Comparison of ENCODE assay signal across 7 mouse cellular contexts in the genomic region with DNA sequence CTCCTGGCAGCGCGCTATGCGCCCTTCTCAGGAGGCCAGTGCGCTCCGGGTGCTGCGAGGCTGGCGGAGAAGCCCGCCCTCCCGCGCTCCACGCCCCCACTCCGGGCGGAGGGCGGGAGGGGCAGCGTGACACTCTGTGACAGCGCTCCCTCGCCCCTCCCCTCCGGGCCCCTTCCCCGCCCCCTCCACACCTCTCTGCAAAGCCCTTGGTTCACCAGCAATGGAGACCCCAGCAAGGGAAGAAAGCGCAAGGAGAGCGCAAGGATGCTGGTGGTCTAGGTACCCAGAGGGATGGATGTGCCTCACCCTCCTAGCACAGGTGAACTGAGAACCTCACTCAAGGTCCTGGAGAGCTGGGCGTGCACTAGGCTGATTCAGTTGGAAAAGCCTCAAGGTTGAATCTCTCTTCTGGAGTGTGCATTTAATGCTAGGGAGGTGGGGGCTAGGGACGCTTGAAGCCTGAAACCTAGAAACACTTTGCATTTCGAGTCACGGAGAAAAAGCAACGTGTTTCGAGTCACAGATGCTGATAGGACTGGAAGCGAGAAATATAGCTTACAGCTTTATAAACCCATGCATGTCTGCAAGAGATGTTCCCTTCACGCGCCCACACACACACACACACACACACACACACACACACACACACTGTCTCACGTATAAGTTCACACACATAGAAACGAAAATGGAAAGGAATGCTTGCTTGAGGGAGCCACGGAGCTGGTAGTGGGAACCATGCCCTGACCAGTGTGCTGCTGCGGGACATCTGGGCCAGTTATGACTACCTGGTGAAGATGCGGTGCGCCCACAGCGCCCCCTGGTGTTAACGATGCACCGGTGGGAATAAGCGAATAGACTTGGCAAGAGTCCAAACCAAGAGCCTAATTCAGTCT. TPM values are rescaled to one million over a fixed set of nuclear protein-coding genes. Genes with fewer than 3 reads are reported as not detected.
DNase-seq lines count a peak whose midpoint lies in the region; ATAC-seq and TF ChIP-seq lines count a peak whose summit lies in the region.

A gene (minus strand): TSS at position 106 of the 893 bp plus-strand sequence.

- peak; percentile 56 for DNase-seq in adrenal gland, adult 8-10 months
- DNase-seq in embryo, embryonic 11 days = peak; percentile 80
- peak; percentile 77 for DNase-seq in left cerebral cortex, postnatal 4 days
- DNase-seq in spleen, adult 18-20 months = peak; percentile 62 to 80

- peak within 1 kb of the TSS; percentile 68 for H3K4me2 ChIP-seq in intestine, postnatal 0 days (replicated peaks; ENCODE audit: low read depth)
- peak within 1 kb of the TSS; percentile 83 for H3K4me2 ChIP-seq in midbrain, embryonic 12.5 days (replicated peaks)

- peak within 1 kb of the TSS; percentile 36 for H3K4me3 ChIP-seq in intestine, postnatal 0 days (ENCODE audit: low read depth, low read length)
- H3K4me3 ChIP-seq in midbrain, embryonic 12.5 days = peak within 1 kb of the TSS; percentile 51

- peak; percentile 96 for TF ChIP-seq CTCF in intestine, postnatal 0 days (IDR thresholded peaks at IDR 0.05; ENCODE audit: low read depth)

- 4% methylated on average over 36 of the region's 40 CpGs for WGBS in intestine, postnatal 0 days
- 3% methylated on average over 40 of the region's 40 CpGs for WGBS in midbrain, embryonic 12.5 days

- H3K36me3 ChIP-seq in intestine, postnatal 0 days (ENCODE audit: control insufficient read depth, insufficient read depth) = no peaks in the 10 kb centered on the region
- no peaks in the 10 kb centered on the region for H3K36me3 ChIP-seq in midbrain, embryonic 12.5 days

- peak; percentile 69 for ATAC-seq in granulocyte monocyte progenitor cell, adult 5-6 weeks (replicated peaks; ENCODE audit: poor library complexity, severe bottlenecking)
- peak; percentile 60 for ATAC-seq in intestine, postnatal 0 days
- peak; percentile 58 for ATAC-seq in midbrain, embryonic 12.5 days (ENCODE audit: low FRiP score, low read depth)

- intact Hi-C loops in left cerebral cortex, postnatal 4 days (cut with DNase I) = loop anchor here (2.0 to 10.0 kb wide), 2 partner anchors 51 to 71 kb away; no protein-coding TSS in a partner anchor

- H3K9ac ChIP-seq in intestine, postnatal 0 days (ENCODE audit: low read depth, low read length) = no peak within 1 kb of the TSS
- peak within 1 kb of the TSS; percentile 21 for H3K9ac ChIP-seq in midbrain, embryonic 12.5 days (replicated peaks)

- H3K9me3 ChIP-seq in intestine, postnatal 0 days (ENCODE audit: control insufficient read depth) = no peaks in the 10 kb centered on the region
- H3K9me3 ChIP-seq in midbrain, embryonic 12.5 days = no peaks in the 10 kb centered on the region

- H3K27ac ChIP-seq in intestine, postnatal 0 days (ENCODE audit: low read depth, low read length) = no peak within 1 kb of the TSS
- no peak within 1 kb of the TSS for H3K27ac ChIP-seq in midbrain, embryonic 12.5 days (replicated peaks)

- H3K27me3 ChIP-seq in intestine, postnatal 0 days (replicated peaks; ENCODE audit: control insufficient read depth, insufficient read depth, low read length) = peaks cover 44% of the 10 kb centered on the region
- peaks cover 47% of the 10 kb centered on the region for H3K27me3 ChIP-seq in midbrain, embryonic 12.5 days

- H3K4me1 ChIP-seq in intestine, postnatal 0 days (replicated peaks; ENCODE audit: control insufficient read depth, insufficient read depth, low read length) = no peaks in the 10 kb centered on the region
- H3K4me1 ChIP-seq in midbrain, embryonic 12.5 days = peaks cover 25% of the 10 kb centered on the region

RNA-seq across cellular contexts. Expression of the gene that starts here (rescaled TPM):
- under 1 TPM; 0.30 to 0.80 (median 0.60) TPM for total RNA-seq in adrenal gland, adult 8-10 months (2022)
- not detected in 2 replicates for total RNA-seq in granulocyte monocyte progenitor cell, adult 5-6 weeks (2014; fragmentation: Nextera tagmentation)
- not detected in 2 replicates for total RNA-seq in granulocyte monocyte progenitor cell, adult 5-6 weeks (2017)
- polyA plus RNA-seq in intestine, postnatal 0 days (2015; fragmentation: Nextera tagmentation; extraction: Ambion mirVana) = 2.6 and 2.7 TPM in 2 replicates
- total RNA-seq in left cerebral cortex, postnatal 4 days (2021) = 10 to 100 TPM; 86.3 to 98.1 TPM
- polyA plus RNA-seq in midbrain, embryonic 12.5 days (2016; fragmentation: Nextera tagmentation; extraction: Ambion mirVana) = 0.46 and 0.97 TPM in 2 replicates

Comparison
In these comparisons a context has a peak if more than half of its experiments do, and no peak if none do; other contexts are left out.
1. RNA of the gene that starts here (total RNA-seq): 86.3 to 98.1 TPM in left cerebral cortex, postnatal 4 days; 0.30 to 0.80 TPM in adrenal gland, adult 8-10 months and not detected in granulocyte monocyte progenitor cell, adult 5-6 weeks; every median in the first group is over 10 times any median in the second.
2. Peak in DNase-seq in adrenal gland, adult 8-10 months; RNA of the gene not detected or under 1 TPM.
3. Peak in ATAC-seq in granulocyte monocyte progenitor cell, adult 5-6 weeks; RNA of the gene not detected or under 1 TPM.
4. Peak in ATAC-seq, H3K4me3 ChIP-seq, H3K9ac ChIP-seq and H3K4me2 ChIP-seq in midbrain, embryonic 12.5 days; RNA of the gene not detected or under 1 TPM.
5. Peak in every context shown above with its lines, with median percentiles within 50 percentile points of each other: DNase-seq and ATAC-seq.